Mouse (Mus musculus): ENCODE measurements around the gene Slc17a7. TPM values are rescaled to one million over a fixed set of nuclear protein-coding genes. Genes with fewer than 3 reads are reported as not detected.
A peak's percentile ranks its signal among the peaks of the same experiment; 100 is the strongest.

The Slc17a7 gene
- polyA plus RNA-seq, 1 experiment from 2014 or later: 1.2 TPM

DNA sequence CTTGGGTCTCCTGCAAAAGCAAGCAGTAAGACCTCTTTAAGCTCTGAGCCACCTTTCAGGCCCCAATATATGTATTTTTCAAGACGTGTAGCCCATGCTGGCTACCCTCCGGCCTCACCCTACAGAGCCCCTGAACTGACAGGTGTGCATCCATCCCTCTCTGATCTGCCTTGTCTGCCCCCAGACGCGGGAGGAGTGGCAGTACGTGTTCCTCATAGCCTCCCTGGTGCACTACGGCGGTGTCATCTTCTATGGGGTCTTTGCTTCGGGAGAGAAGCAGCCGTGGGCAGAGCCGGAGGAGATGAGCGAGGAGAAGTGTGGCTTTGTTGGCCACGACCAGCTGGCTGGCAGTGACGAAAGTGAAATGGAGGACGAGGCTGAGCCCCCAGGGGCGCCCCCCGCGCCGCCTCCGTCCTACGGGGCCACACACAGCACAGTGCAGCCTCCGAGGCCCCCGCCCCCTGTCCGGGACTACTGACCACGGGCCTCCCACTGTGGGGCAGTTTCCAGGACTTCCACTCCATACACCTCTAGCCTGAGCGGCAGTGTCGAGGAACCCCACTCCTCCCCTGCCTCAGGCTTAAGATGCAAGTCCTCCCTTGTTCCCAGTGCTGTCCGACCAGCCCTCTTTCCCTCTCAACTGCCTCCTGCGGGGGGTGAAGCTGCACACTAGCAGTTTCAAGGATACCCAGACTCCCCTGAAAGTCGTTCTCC lies 11.0 kb downstream of the Slc17a7 start:
- Histone ChIP-seq H3K9ac (no peak overlapping the region), H3K4me3 (0 out of 2 replicates have a peak overlapping the region, but pooled peaks have one; percentile 4), H3K36me3 (no peaks in the 10 kb centered on the region), H3K27me3 (peaks cover 96% of the 10 kb centered on the region), H3K9me3 (replicated peaks) (peaks cover 7% of the 10 kb centered on the region), H3K4me1 (peaks cover 16% of the 10 kb centered on the region), H3K4me2 (replicated peaks) (peak overlapping the region; percentile 29), H3K27ac (no peak overlapping the region)
- no peak for ATAC-seq (ENCODE audit: low FRiP score)
- WGBS: 3% methylated on average over 29 of the region's 29 CpGs

DNA sequence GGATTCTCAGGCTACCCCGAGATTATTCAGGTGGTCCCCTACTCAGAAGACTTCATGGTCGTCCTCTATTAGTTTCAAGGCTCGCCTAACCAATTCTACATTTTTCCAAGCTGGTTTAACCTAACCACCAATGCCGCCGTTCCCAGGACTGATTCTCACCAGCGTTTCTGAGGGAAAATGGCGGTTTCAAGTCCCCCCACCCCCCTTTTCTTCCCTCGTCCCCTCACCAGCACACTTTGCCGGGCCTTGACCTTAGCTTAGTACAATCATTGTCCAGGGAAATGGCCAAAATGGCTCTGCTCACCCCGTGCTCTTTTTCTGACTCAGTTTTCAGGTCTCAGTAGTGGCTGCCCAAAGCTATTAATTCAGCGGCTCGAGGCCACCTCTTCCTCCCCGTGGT lies 11.6 kb downstream of the Slc17a7 start:
- under 1% methylated on average over 13 of the region's 13 CpGs for WGBS

DNA sequence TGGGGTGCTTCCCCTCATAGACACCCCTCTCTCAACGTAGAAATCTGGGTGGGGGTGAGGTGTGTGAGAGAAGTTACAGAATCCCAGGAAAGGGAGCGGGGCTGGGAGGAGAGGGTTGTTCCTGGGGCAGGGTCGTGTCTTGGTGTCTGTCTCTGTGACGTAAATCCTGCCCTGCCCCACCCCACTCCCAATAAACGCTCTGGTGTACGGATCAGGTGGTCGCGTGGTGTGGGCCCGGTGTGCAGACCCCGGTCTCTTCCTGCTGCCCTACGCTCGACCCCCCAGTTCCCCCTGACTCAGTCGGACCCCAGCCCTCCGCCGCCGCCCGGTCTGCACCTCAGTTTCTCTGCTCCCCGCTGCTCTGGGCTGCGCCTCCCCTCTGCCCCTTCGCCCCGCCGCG lies 12.2 kb downstream of the Slc17a7 start:
- ATAC-seq (ENCODE audit: low FRiP score): no peak
- no peaks in the 10 kb centered on the region for H3K9me3 ChIP-seq (replicated peaks)
- WGBS: 1% methylated on average over 23 of the region's 23 CpGs
- peak overlapping the region; percentile 10; the same call in 1 of the 2 replicates for H3K4me3 ChIP-seq
- H3K27me3 ChIP-seq: peaks cover 96% of the 10 kb centered on the region
- no peak overlapping the region for H3K27ac ChIP-seq
- H3K4me2 ChIP-seq (replicated peaks): peak overlapping the region; percentile 25
- H3K36me3 ChIP-seq: no peaks in the 10 kb centered on the region
- peaks cover 17% of the 10 kb centered on the region for H3K4me1 ChIP-seq
- no peak overlapping the region for H3K9ac ChIP-seq

More for the DNA sequence above, 11.6 kb downstream of the Slc17a7 start:
- H3K36me3 ChIP-seq: no peaks in the 10 kb centered on the region
- no peak overlapping the region for H3K9ac ChIP-seq
- peaks cover 16% of the 10 kb centered on the region for H3K4me1 ChIP-seq
- no peak overlapping the region for H3K4me2 ChIP-seq (replicated peaks)
- H3K9me3 ChIP-seq (replicated peaks): peaks cover under 1% of the 10 kb centered on the region; the same call in 1 of the 2 replicates
- H3K27me3 ChIP-seq: peaks cover 96% of the 10 kb centered on the region
- H3K27ac ChIP-seq: no peak overlapping the region
- no peak for ATAC-seq (ENCODE audit: low FRiP score)
- H3K4me3 ChIP-seq: 0 out of 2 replicates have a peak overlapping the region, but pooled peaks have one; percentile 10

DNA sequence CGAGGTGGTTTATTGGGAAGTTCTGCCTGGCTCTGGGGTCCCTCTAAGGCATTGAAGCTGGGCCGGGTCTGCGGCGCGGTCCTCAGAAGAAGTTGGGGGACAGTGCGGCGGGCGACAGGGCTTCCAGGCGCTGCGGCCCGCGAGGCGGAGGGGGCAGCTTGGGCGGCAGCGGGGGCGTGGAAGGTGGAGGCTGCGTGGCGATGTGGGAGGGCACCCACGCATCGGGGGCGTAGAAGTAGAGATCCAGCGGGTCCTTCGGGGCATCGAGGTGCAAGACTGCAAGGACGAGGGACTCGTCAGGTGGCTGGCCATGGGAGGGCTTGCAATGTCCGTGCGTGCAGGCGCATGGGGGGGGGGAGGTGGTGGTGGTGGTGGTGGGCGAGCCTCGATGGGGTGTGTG lies 12.6 kb downstream of the Slc17a7 start:
- Histone ChIP-seq H3K9ac (no peak overlapping the region), H3K4me1 (peaks cover 22% of the 10 kb centered on the region), H3K27ac (no peak overlapping the region), H3K4me3 (peak overlapping the region; percentile 10; the same call in 1 of the 2 replicates), H3K9me3 (replicated peaks) (no peaks in the 10 kb centered on the region), H3K27me3 (peaks cover 97% of the 10 kb centered on the region), H3K4me2 (replicated peaks) (peak overlapping the region; percentile 25), H3K36me3 (no peaks in the 10 kb centered on the region)
- ATAC-seq (ENCODE audit: low FRiP score): no peak
- whole genome bisulfite sequencing: 3% methylated on average over 31 of the region's 31 CpGs

GRCm38 (mm10) chr7:45178550-45178949 lies 14.8 kb downstream of the Slc17a7 start:
- ATAC-seq (ENCODE audit: low FRiP score): no peak
- H3K4me3 ChIP-seq: no peak overlapping the region
- peaks cover 98% of the 10 kb centered on the region for H3K27me3 ChIP-seq
- no peaks in the 10 kb centered on the region for H3K9me3 ChIP-seq (replicated peaks)
- peaks cover 30% of the 10 kb centered on the region for H3K4me1 ChIP-seq
- no peaks in the 10 kb centered on the region for H3K36me3 ChIP-seq
- no peak overlapping the region for H3K4me2 ChIP-seq (replicated peaks)
- 29% methylated on average over 7 of the region's 7 CpGs for WGBS
- H3K9ac ChIP-seq: no peak overlapping the region
- no peak overlapping the region for H3K27ac ChIP-seq

DNA sequence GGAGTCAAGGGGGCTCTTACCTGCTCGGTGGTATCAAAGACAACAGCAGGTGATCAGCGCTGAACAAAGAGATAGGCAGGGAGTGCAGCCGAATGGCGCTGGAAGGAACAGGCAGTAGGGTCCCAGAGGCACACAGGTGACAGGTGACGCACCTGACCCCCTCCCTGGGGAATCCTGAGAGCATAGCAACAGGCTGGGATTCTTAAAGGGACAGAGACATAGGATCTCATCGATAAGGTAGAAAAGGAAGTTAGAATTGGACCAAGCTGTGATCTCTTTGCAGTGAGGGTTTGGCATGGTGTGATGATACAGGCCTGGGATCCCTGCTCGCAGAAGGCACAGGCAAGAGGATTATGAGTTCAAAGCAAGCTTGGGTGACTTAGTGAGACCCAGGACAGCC lies 15.7 kb downstream of the Slc17a7 start, which contains the start of gene Gfy:
TSS of gene Gfy (minus strand) at position 101 of the 400 bp plus-strand sequence.
- no peak for ATAC-seq (ENCODE audit: low FRiP score)
- Histone ChIP-seq H3K36me3 (no peaks in the 10 kb centered on the region), H3K27ac (no peak within 1 kb of the TSS), H3K27me3 (peaks cover 100% of the 10 kb centered on the region), H3K9me3 (replicated peaks) (no peaks in the 10 kb centered on the region), H3K4me2 (replicated peaks) (no peak within 1 kb of the TSS), H3K4me3 (no peak within 1 kb of the TSS), H3K9ac (no peak within 1 kb of the TSS), H3K4me1 (peaks cover 31% of the 10 kb centered on the region)
- 26% methylated on average over 7 of the region's 7 CpGs for WGBS

GRCm38 (mm10) chr7:45180896-45181477 lies 17.2 kb downstream of the Slc17a7 start, which contains the start of gene Pth2:
TSS of gene Pth2 (plus strand) at chr7:45180995.
- H3K4me3 ChIP-seq: peak within 1 kb of the TSS; percentile 24
- no peaks in the 10 kb centered on the region for H3K9me3 ChIP-seq (replicated peaks)
- peaks cover 99% of the 10 kb centered on the region for H3K27me3 ChIP-seq
- 22% methylated on average over 20 of the region's 20 CpGs for WGBS
- no peak within 1 kb of the TSS for H3K27ac ChIP-seq
- ATAC-seq (ENCODE audit: low FRiP score): no peak
- H3K4me1 ChIP-seq: peaks cover 28% of the 10 kb centered on the region
- H3K9ac ChIP-seq: peak within 1 kb of the TSS; percentile 35; the same call in 1 of the 2 replicates
- no peaks in the 10 kb centered on the region for H3K36me3 ChIP-seq
- H3K4me2 ChIP-seq (replicated peaks): peak within 1 kb of the TSS; percentile 51

- 7% methylated on average over 32 of the region's 35 CpGs for WGBS
- peaks cover 22% of the 10 kb centered on the region for H3K4me1 ChIP-seq
- H3K4me2 ChIP-seq (replicated peaks): peak overlapping the region; percentile 51
- H3K9me3 ChIP-seq (replicated peaks): no peaks in the 10 kb centered on the region
- peaks cover 98% of the 10 kb centered on the region for H3K27me3 ChIP-seq
- peak overlapping the region; percentile 24 for H3K4me3 ChIP-seq
- ATAC-seq (ENCODE audit: low FRiP score): no peak
- H3K9ac ChIP-seq: peak overlapping the region; percentile 35; the same call in 1 of the 2 replicates
- H3K27ac ChIP-seq: no peak overlapping the region
- H3K36me3 ChIP-seq: no peaks in the 10 kb centered on the region
Observed at GRCm38 (mm10) chr7:45181540-45181939, 17.8 kb downstream of the Slc17a7 start.

DNA sequence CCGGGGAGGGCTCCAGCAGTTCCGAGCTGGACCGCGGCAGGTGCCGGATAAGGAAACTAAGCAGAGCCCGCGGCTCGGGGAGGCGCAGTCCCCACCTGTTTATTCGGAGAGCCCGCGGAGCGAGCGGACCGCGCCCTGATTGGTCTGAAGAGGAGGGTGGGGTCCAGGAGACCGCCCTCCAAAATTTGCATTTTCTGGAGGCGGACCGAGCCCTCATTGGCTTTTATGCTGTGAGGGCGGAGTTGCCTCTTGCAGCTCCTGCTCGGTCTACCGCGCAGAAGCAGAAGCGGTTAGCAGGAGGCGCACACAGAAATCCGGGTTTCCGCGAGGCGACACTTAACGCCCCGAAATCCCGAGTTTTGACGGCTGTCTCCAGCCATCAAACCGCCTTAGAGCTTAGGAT lies 18.5 kb downstream of the Slc17a7 start:
- no peak overlapping the region for H3K27ac ChIP-seq
- H3K4me1 ChIP-seq: peaks cover 22% of the 10 kb centered on the region
- peak; percentile 85 for ATAC-seq (ENCODE audit: low FRiP score)
- peak overlapping the region; percentile 49; the same call in 1 of the 2 replicates for H3K9ac ChIP-seq
- H3K36me3 ChIP-seq: no peaks in the 10 kb centered on the region
- peaks cover 98% of the 10 kb centered on the region for H3K27me3 ChIP-seq
- H3K4me3 ChIP-seq: peak overlapping the region; percentile 24
- H3K4me2 ChIP-seq (replicated peaks): peak overlapping the region; percentile 51
- 1% methylated on average over 34 of the region's 34 CpGs for WGBS
- no peaks in the 10 kb centered on the region for H3K9me3 ChIP-seq (replicated peaks)

- no peak overlapping the region for H3K27ac ChIP-seq
- H3K4me2 ChIP-seq (replicated peaks): peak overlapping the region; percentile 51
- WGBS: 17% methylated on average over 11 of the region's 11 CpGs
- ATAC-seq (ENCODE audit: low FRiP score): no peak; the same call in 1 of the 2 replicates
- H3K36me3 ChIP-seq: no peaks in the 10 kb centered on the region
- peak overlapping the region; percentile 24 for H3K4me3 ChIP-seq
- H3K27me3 ChIP-seq: peaks cover 94% of the 10 kb centered on the region
- no peaks in the 10 kb centered on the region for H3K9me3 ChIP-seq (replicated peaks)
- H3K4me1 ChIP-seq: peaks cover 22% of the 10 kb centered on the region
- H3K9ac ChIP-seq: peak overlapping the region; percentile 49; the same call in 1 of the 2 replicates
Observed at GRCm38 (mm10) chr7:45182606-45183005, 18.9 kb downstream of the Slc17a7 start.

DNA sequence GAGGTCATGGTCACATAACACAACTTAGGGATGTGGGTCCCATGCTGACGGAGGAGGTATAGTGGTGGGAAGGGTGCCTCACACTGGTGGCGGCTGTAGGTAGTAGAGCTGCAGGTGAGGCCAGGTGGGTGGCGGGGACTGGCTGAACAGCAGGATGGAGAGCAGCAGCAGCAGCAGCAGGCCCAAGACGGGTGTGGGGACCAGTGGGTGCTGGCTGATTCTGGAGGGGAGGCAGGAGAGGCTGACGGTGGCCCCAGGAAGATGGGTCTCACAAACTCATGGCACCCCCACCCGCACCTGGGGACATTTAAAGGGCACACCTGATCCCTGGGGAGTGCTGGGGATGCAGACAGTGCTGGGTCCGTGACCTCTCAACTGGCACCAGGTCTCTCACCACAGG lies 19.9 kb downstream of the Slc17a7 start:
- ATAC-seq (ENCODE audit: low FRiP score): no peak
- H3K9me3 ChIP-seq (replicated peaks): no peaks in the 10 kb centered on the region

DNA sequence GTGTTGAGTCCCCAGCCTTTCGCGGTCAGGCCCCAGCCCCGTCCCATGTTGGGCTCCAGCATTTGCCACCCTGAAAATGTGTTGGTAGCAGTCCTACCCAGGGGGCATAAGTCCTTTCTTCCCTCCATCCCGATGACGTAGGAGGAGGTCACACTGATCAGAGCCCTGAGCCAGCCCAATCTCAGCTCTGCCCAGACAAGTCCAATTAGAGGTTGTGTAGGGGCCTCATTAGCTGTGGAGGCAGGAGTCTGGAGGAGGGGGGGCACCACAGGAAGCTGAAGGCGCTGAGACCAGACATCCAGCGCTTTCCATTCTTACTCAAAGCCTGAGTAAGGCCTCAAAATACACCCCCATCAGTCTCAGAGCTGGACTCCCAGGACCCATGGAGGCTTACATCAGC lies 22.2 kb downstream of the Slc17a7 start:
- Histone ChIP-seq H3K27me3 (peaks cover 87% of the 10 kb centered on the region), H3K36me3 (no peaks in the 10 kb centered on the region), H3K4me3 (no peak overlapping the region), H3K9ac (no peak overlapping the region), H3K4me2 (replicated peaks) (no peak overlapping the region), H3K9me3 (replicated peaks) (no peaks in the 10 kb centered on the region), H3K27ac (no peak overlapping the region), H3K4me1 (peaks cover 22% of the 10 kb centered on the region)
- no peak for ATAC-seq (ENCODE audit: low FRiP score)
- 72% methylated on average over 7 of the region's 7 CpGs for WGBS

More for the DNA sequence above, 19.9 kb downstream of the Slc17a7 start:
- H3K27me3 ChIP-seq: peaks cover 93% of the 10 kb centered on the region
- peaks cover 24% of the 10 kb centered on the region for H3K4me1 ChIP-seq
- 75% methylated on average over 7 of the region's 7 CpGs for WGBS
- no peak overlapping the region for H3K9ac ChIP-seq
- no peak overlapping the region for H3K4me2 ChIP-seq (replicated peaks)
- H3K4me3 ChIP-seq: no peak overlapping the region
- no peak overlapping the region for H3K27ac ChIP-seq
- no peaks in the 10 kb centered on the region for H3K36me3 ChIP-seq

Data from hindbrain, embryonic 12.5 days (tissue).